Mouse (Mus musculus): ENCODE data around the gene Ino80b. TPM values are rescaled to one million over a fixed set of nuclear protein-coding genes. Genes with fewer than 3 reads are reported as not detected.

Gene Ino80b
- total and polyA plus RNA-seq, 2 experiments from 2014 or later = 14.8 to 31.0 TPM

DNA sequence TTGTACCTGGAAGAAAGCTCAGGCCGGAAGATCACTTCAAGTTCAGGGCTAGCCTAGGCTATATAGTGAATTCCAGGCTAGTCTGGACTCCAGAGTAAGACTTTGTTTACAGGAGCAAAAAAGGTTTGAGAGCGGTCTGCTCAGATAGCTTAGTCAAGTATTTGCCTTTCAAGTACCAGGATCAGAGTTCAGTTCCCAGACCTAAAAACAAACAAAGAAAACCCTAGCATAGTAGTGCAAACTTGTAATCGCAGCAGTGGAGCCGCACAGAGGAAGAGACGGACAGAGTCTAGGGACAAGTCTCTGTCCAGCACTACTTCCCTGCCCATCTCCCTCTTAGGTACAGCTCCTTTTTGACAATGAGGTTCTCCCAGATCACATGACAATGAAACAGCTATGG, 45.0 kb downstream of the Ino80b start:
- TF ChIP-seq CTCF (IDR thresholded peaks at IDR 0.05; ENCODE audit: low read depth) = no peak
- DNase-seq (ENCODE audit: low spot score) = no peak
- H3K9me3 ChIP-seq (ENCODE audit: low read length) = no peaks in the 10 kb centered on the region
- no peak overlapping the region for H3K9ac ChIP-seq (replicated peaks; ENCODE audit: low read length)
- 98% methylated on average over 5 of the region's 5 CpGs for WGBS
- no peak overlapping the region for H3K4me3 ChIP-seq (ENCODE audit: low read length)
- no peaks in the 10 kb centered on the region for H3K4me1 ChIP-seq (ENCODE audit: insufficient read depth, low read length)
- peaks cover 25% of the 10 kb centered on the region for H3K27me3 ChIP-seq (ENCODE audit: insufficient read depth, low read length)
- H3K36me3 ChIP-seq (ENCODE audit: insufficient read depth, low read length) = 0 out of 2 replicates have a peak, but pooled peaks cover 4% of the 10 kb centered on the region
- no peak overlapping the region for H3K4me2 ChIP-seq (ENCODE audit: low read depth, low read length)
- ATAC-seq = no peak
- H3K27ac ChIP-seq = no peak overlapping the region

DNA sequence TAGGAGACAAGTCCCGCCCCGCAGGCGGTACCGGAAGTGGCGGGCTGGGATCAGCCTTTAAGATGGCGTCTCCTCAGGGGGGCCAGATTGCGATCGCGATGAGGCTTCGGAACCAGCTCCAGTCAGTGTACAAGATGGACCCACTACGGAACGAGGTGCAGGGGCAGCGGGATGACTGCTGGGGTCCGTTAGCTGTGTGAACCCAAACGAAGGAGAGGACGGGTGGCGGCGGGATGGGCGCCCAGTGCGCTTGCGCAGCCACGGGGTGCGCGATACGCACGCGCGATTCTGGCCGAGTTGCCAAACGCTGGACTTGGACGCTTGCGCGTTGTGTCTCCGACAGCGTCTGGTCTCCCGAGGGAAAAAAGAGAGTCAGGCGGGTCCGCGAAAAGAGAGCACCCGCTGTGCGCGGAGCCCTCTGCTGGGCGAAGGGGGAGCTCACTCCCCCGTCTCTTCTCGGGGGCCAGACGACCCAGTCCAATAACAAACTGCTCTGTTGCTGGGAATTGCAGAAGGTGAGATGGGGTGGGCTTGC, 46.8 kb downstream of the Ino80b start:
- Histone ChIP-seq H3K9ac (replicated peaks; ENCODE audit: low read length) (peak overlapping the region; percentile 59), H3K27ac (peak overlapping the region; percentile 95), H3K27me3 (ENCODE audit: insufficient read depth, low read length) (peaks cover 24% of the 10 kb centered on the region), H3K4me1 (ENCODE audit: insufficient read depth, low read length) (no peaks in the 10 kb centered on the region), H3K36me3 (ENCODE audit: insufficient read depth, low read length) (0 out of 2 replicates have a peak, but pooled peaks cover 4% of the 10 kb centered on the region), H3K9me3 (ENCODE audit: low read length) (no peaks in the 10 kb centered on the region), H3K4me2 (ENCODE audit: low read depth, low read length) (peak overlapping the region; percentile 86), H3K4me3 (ENCODE audit: low read length) (peak overlapping the region; percentile 66)
- peak; percentile 94 for ATAC-seq
- peak; percentile 62 for TF ChIP-seq CTCF (IDR thresholded peaks at IDR 0.05; ENCODE audit: low read depth)
- under 1% methylated on average over 46 of the region's 46 CpGs for WGBS
- DNase-seq (ENCODE audit: low spot score) = peak; percentile 99

- Histone ChIP-seq H3K27ac (peak within 1 kb of the TSS; percentile 95), H3K4me2 (ENCODE audit: low read depth, low read length) (peak within 1 kb of the TSS; percentile 86), H3K27me3 (ENCODE audit: insufficient read depth, low read length) (peaks cover 26% of the 10 kb centered on the region), H3K9ac (replicated peaks; ENCODE audit: low read length) (peak within 1 kb of the TSS; percentile 59), H3K36me3 (ENCODE audit: insufficient read depth, low read length) (0 out of 2 replicates have a peak, but pooled peaks cover 4% of the 10 kb centered on the region), H3K4me3 (ENCODE audit: low read length) (peak within 1 kb of the TSS; percentile 66), H3K9me3 (ENCODE audit: low read length) (no peaks in the 10 kb centered on the region), H3K4me1 (ENCODE audit: insufficient read depth, low read length) (no peaks in the 10 kb centered on the region)
- peak; percentile 68 for ATAC-seq
- peak; percentile 28 for DNase-seq (ENCODE audit: low spot score)
- under 1% methylated on average over 54 of the region's 54 CpGs for WGBS
- TF ChIP-seq CTCF (IDR thresholded peaks at IDR 0.05; ENCODE audit: low read depth) = no peak
Observed at GRCm38 (mm10) chr6:83077630-83078323, 47.5 kb downstream of the Ino80b start, which contains the start of gene Pcgf1. TSS of gene Pcgf1 (plus strand) at chr6:83077869.

- H3K27me3 ChIP-seq (ENCODE audit: insufficient read depth, low read length) = peaks cover 54% of the 10 kb centered on the region
- no peak for ATAC-seq
- no peaks in the 10 kb centered on the region for H3K36me3 ChIP-seq (ENCODE audit: insufficient read depth, low read length)
- no peak overlapping the region for H3K27ac ChIP-seq
- no peak overlapping the region for H3K9ac ChIP-seq (replicated peaks; ENCODE audit: low read length)
- H3K4me3 ChIP-seq (ENCODE audit: low read length) = no peak overlapping the region
- no peak overlapping the region for H3K4me2 ChIP-seq (ENCODE audit: low read depth, low read length)
- no peak for DNase-seq (ENCODE audit: low spot score)
- no peaks in the 10 kb centered on the region for H3K9me3 ChIP-seq (ENCODE audit: low read length)
- H3K4me1 ChIP-seq (ENCODE audit: insufficient read depth, low read length) = no peaks in the 10 kb centered on the region
- TF ChIP-seq CTCF (IDR thresholded peaks at IDR 0.05; ENCODE audit: low read depth) = peak; percentile 35
- 9% methylated on average over 2 of the region's 2 CpGs for WGBS
Observed at GRCm38 (mm10) chr6:83074979-83075378, 50.3 kb downstream of the Ino80b start.

MicroRNAs encoded within 50 kb of the gene (microRNA counts, 519-probe panel; counts per million panel counts)
- not detected for microRNA mmu-miR-3470a+mmu-miR-3470b

Small RNAs within 50 kb of the gene (microRNA-seq; reads per million reads assigned to microRNA genes)
- 0 reads per million in 2 experiments for gene Mir3470a

Other genes starting within 250 kb of the Ino80b start
- gene Sema4f, start 185.7 kb downstream of the Ino80b start, total RNA-seq (2014; rRNA removed) = 19.2 and 21.6 TPM in 2 replicates
- 18.1 and 19.4 TPM in 2 replicates for gene Sema4f, start 185.7 kb downstream of the Ino80b start, polyA plus RNA-seq (2015; fragmentation: Nextera tagmentation; extraction: Ambion mirVana)
- 0.16 TPM in 1 of 2 replicates, not detected in the other for gene M1ap, start 178.5 kb downstream of the Ino80b start, total RNA-seq (2014; rRNA removed)
- 0.24 and 0.38 TPM in 2 replicates for gene M1ap, start 178.5 kb downstream of the Ino80b start, polyA plus RNA-seq (2015; fragmentation: Nextera tagmentation; extraction: Ambion mirVana)
- gene Dok1, start 92.0 kb downstream of the Ino80b start, total RNA-seq (2014; rRNA removed) = 4.3 and 15.4 TPM in 2 replicates
- gene Dok1, start 92.0 kb downstream of the Ino80b start, polyA plus RNA-seq (2015; fragmentation: Nextera tagmentation; extraction: Ambion mirVana) = 1.8 and 2.5 TPM in 2 replicates
- gene Loxl3, start 91.3 kb downstream of the Ino80b start, total RNA-seq (2014; rRNA removed) = 4.6 and 6.1 TPM in 2 replicates
- 5.4 and 5.6 TPM in 2 replicates for gene Loxl3, start 91.3 kb downstream of the Ino80b start, polyA plus RNA-seq (2015; fragmentation: Nextera tagmentation; extraction: Ambion mirVana)
- gene Aup1, start 70.9 kb downstream of the Ino80b start, total RNA-seq (2014; rRNA removed) = 185 and 219 TPM in 2 replicates
- 136 and 148 TPM in 2 replicates for gene Aup1, start 70.9 kb downstream of the Ino80b start, polyA plus RNA-seq (2015; fragmentation: Nextera tagmentation; extraction: Ambion mirVana)
- gene Htra2, start 70.2 kb downstream of the Ino80b start, total RNA-seq (2014; rRNA removed) = 48.4 and 54.2 TPM in 2 replicates
- gene Htra2, start 70.2 kb downstream of the Ino80b start, polyA plus RNA-seq (2015; fragmentation: Nextera tagmentation; extraction: Ambion mirVana) = 82.9 and 88.2 TPM in 2 replicates
- 0.50 TPM in 1 of 2 replicates, not detected in the other for gene Dqx1, start 67.6 kb downstream of the Ino80b start, total RNA-seq (2014; rRNA removed)
- gene Dqx1, start 67.6 kb downstream of the Ino80b start, polyA plus RNA-seq (2015; fragmentation: Nextera tagmentation; extraction: Ambion mirVana) = 0.36 and 0.42 TPM in 2 replicates
- gene Tlx2, start 55.1 kb downstream of the Ino80b start, total RNA-seq (2014; rRNA removed) = 0.54 TPM in 1 of 2 replicates, not detected in the other
- not detected in 2 replicates for gene Tlx2, start 55.1 kb downstream of the Ino80b start, polyA plus RNA-seq (2015; fragmentation: Nextera tagmentation; extraction: Ambion mirVana)
- 11.0 and 16.4 TPM in 2 replicates for gene Pcgf1, start 47.6 kb downstream of the Ino80b start, total RNA-seq (2014; rRNA removed)
- 27.8 and 29.1 TPM in 2 replicates for gene Pcgf1, start 47.6 kb downstream of the Ino80b start, polyA plus RNA-seq (2015; fragmentation: Nextera tagmentation; extraction: Ambion mirVana)
- not detected in 2 replicates for gene Lbx2, start 39.1 kb downstream of the Ino80b start, total RNA-seq (2014; rRNA removed)
- not detected in 2 replicates for gene Lbx2, start 39.1 kb downstream of the Ino80b start, polyA plus RNA-seq (2015; fragmentation: Nextera tagmentation; extraction: Ambion mirVana)
- 12.7 and 19.9 TPM in 2 replicates for gene Ccdc142, start 23.8 kb downstream of the Ino80b start, total RNA-seq (2014; rRNA removed)
- 4.7 TPM in 2 replicates for gene Ccdc142, start 23.8 kb downstream of the Ino80b start, polyA plus RNA-seq (2015; fragmentation: Nextera tagmentation; extraction: Ambion mirVana)
- 4.3 and 5.7 TPM in 2 replicates for gene Gm42688, start 23.8 kb downstream of the Ino80b start, total RNA-seq (2014; rRNA removed)
- gene Gm42688, start 23.8 kb downstream of the Ino80b start, polyA plus RNA-seq (2015; fragmentation: Nextera tagmentation; extraction: Ambion mirVana) = 3.0 and 3.7 TPM in 2 replicates
- 72.5 and 73.7 TPM in 2 replicates for gene Mrpl53, start 16.4 kb downstream of the Ino80b start, total RNA-seq (2014; rRNA removed)
- gene Mrpl53, start 16.4 kb downstream of the Ino80b start, polyA plus RNA-seq (2015; fragmentation: Nextera tagmentation; extraction: Ambion mirVana) = 122 and 126 TPM in 2 replicates
- gene Mogs, start 9.9 kb downstream of the Ino80b start, total RNA-seq (2014; rRNA removed) = 44.9 and 48.5 TPM in 2 replicates
- 20.5 and 21.1 TPM in 2 replicates for gene Mogs, start 9.9 kb downstream of the Ino80b start, polyA plus RNA-seq (2015; fragmentation: Nextera tagmentation; extraction: Ambion mirVana)
- gene Wbp1, start 3.9 kb downstream of the Ino80b start, total RNA-seq (2014; rRNA removed) = 182 and 209 TPM in 2 replicates
- gene Wbp1, start 3.9 kb downstream of the Ino80b start, polyA plus RNA-seq (2015; fragmentation: Nextera tagmentation; extraction: Ambion mirVana) = 99.6 and 101 TPM in 2 replicates
- gene Rtkn, start 10.0 kb upstream of the Ino80b start, total RNA-seq (2014; rRNA removed) = 40.0 and 73.6 TPM in 2 replicates
- gene Rtkn, start 10.0 kb upstream of the Ino80b start, polyA plus RNA-seq (2015; fragmentation: Nextera tagmentation; extraction: Ambion mirVana) = 20.8 and 21.1 TPM in 2 replicates
- 8.5 and 13.8 TPM in 2 replicates for gene Wdr54, start 31.0 kb upstream of the Ino80b start, total RNA-seq (2014; rRNA removed)
- gene Wdr54, start 31.0 kb upstream of the Ino80b start, polyA plus RNA-seq (2015; fragmentation: Nextera tagmentation; extraction: Ambion mirVana) = 19.9 and 20.0 TPM in 2 replicates
- gene 1700003E16Rik, start 31.0 kb upstream of the Ino80b start, total RNA-seq (2014; rRNA removed) = 12.7 and 17.8 TPM in 2 replicates
- 10.2 and 11.4 TPM in 2 replicates for gene 1700003E16Rik, start 31.0 kb upstream of the Ino80b start, polyA plus RNA-seq (2015; fragmentation: Nextera tagmentation; extraction: Ambion mirVana)
- 124 and 132 TPM in 2 replicates for gene Dctn1, start 40.5 kb upstream of the Ino80b start, total RNA-seq (2014; rRNA removed)
- gene Dctn1, start 40.5 kb upstream of the Ino80b start, polyA plus RNA-seq (2015; fragmentation: Nextera tagmentation; extraction: Ambion mirVana) = 145 and 153 TPM in 2 replicates
- gene Slc4a5, start 94.4 kb upstream of the Ino80b start, total RNA-seq (2014; rRNA removed) = 5.2 and 6.0 TPM in 2 replicates
- gene Slc4a5, start 94.4 kb upstream of the Ino80b start, polyA plus RNA-seq (2015; fragmentation: Nextera tagmentation; extraction: Ambion mirVana) = 2.5 and 2.8 TPM in 2 replicates
- gene Mthfd2, start 200.5 kb upstream of the Ino80b start, total RNA-seq (2014; rRNA removed) = 21.1 and 24.1 TPM in 2 replicates
- 24.2 and 26.7 TPM in 2 replicates for gene Mthfd2, start 200.5 kb upstream of the Ino80b start, polyA plus RNA-seq (2015; fragmentation: Nextera tagmentation; extraction: Ambion mirVana)
- 31.7 and 32.8 TPM in 2 replicates for gene Mob1a, start 200.6 kb upstream of the Ino80b start, total RNA-seq (2014; rRNA removed)
- gene Mob1a, start 200.6 kb upstream of the Ino80b start, polyA plus RNA-seq (2015; fragmentation: Nextera tagmentation; extraction: Ambion mirVana) = 11.3 and 11.6 TPM in 2 replicates
- 7.1 and 11.2 TPM in 2 replicates for gene Bola3, start 223.7 kb upstream of the Ino80b start, total RNA-seq (2014; rRNA removed)
- gene Bola3, start 223.7 kb upstream of the Ino80b start, polyA plus RNA-seq (2015; fragmentation: Nextera tagmentation; extraction: Ambion mirVana) = 71.0 and 85.4 TPM in 2 replicates